Mouse (Mus musculus) liver, embryonic 14.5 days (tissue): ENCODE results near the gene Cdh13. TPM values are rescaled to one million over a fixed set of nuclear protein-coding genes. Genes with fewer than 3 reads are reported as not detected.

Experiments
- ATAC-seq: fragments of 200-750 bp; cut with Nextera tagmentation; 2 replicates; pipeline ENCODE4 v1.8.0; 2017; ENCODE audit warnings: moderate number of reproducible peaks, mild to moderate bottlenecking, moderate library complexity; ENCODE audit not compliant: insufficient read depth
- DNase-seq, 3 experiments: peaks; one replicate each; pipeline ENCODE4 v3.0.0-alpha.2; 2012 to 2013; ENCODE audit warnings: low read depth in 3 of 3, low spot score in 3 of 3
- H3K27ac ChIP-seq: fragments of 300-500 bp; sonication (generic); 2 replicates; pipeline ENCODE4 v1.5.1; 2014; ENCODE audit warnings: moderate library complexity, mild to moderate bottlenecking, control low read depth, inconsistent platforms
- H3K27me3 ChIP-seq: fragments of 300-500 bp; sonication (generic); 2 replicates; pipeline ENCODE4 v1.6.1; 2014; ENCODE audit warnings: mild to moderate bottlenecking, low read length, moderate library complexity; ENCODE audit not compliant: control insufficient read depth, insufficient read depth
- H3K36me3 ChIP-seq: fragments of 300-500 bp; sonication (generic); replicated peaks from 2 replicates; pipeline ENCODE4 v1.6.1; 2014; ENCODE audit warnings: low read depth; ENCODE audit not compliant: control insufficient read depth, insufficient read depth
- H3K4me1 ChIP-seq, 2 experiments: fragments of 200-500 bp in 1 of 2; fragments of 300-500 bp in 1 of 2; sonication (generic) in 1 of 2; replicated peaks; 2 replicates each; pipeline ENCODE4 v1.6.1; 2012 to 2014; ENCODE audit warnings: antibody characterized with exemption in 1 of 2, inconsistent platforms in 1 of 2, low read length in 1 of 2; ENCODE audit not compliant: control insufficient read depth in 2 of 2, insufficient read depth in 2 of 2
- H3K4me2 ChIP-seq: fragments of 300-500 bp; sonication (generic); 2 replicates; pipeline ENCODE4 v1.6.1; 2014; ENCODE audit warnings: low read depth, mild to moderate bottlenecking, control low read depth, moderate library complexity
- H3K4me3 ChIP-seq, 2 experiments: fragments of 200-500 bp in 1 of 2; fragments of 300-500 bp in 1 of 2; sonication (generic) in 1 of 2; 2 replicates each; pipeline ENCODE4 v1.5.1; 2012 to 2014; ENCODE audit warnings: low read depth in 2 of 2, low read length in 2 of 2, mild to moderate bottlenecking in 2 of 2, control low read depth in 1 of 2, inconsistent platforms in 1 of 2, moderate library complexity in 1 of 2; ENCODE audit not compliant: insufficient read depth in 1 of 2
- H3K9ac ChIP-seq: fragments of 300-500 bp; sonication (generic); replicated peaks from 2 replicates; pipeline ENCODE4 v1.6.1; 2014; ENCODE audit warnings: mild to moderate bottlenecking, control low read depth, moderate library complexity
- H3K9me3 ChIP-seq: fragments of 300-500 bp; sonication (generic); 2 replicates; pipeline ENCODE4 v1.6.1; 2016; ENCODE audit warnings: low read length, mixed read lengths; ENCODE audit not compliant: control insufficient read depth
- CTCF ChIP-seq: IDR thresholded peaks from 2 replicates; pipeline ENCODE4 v1.5.1; 2016; ENCODE audit warnings: antibody characterized with exemption, low read depth, control low read depth
- EP300 ChIP-seq: IDR thresholded peaks from 2 replicates; pipeline ENCODE4 v1.6.1; 2016; ENCODE audit warnings: antibody characterized with exemption, low read depth
- WGBS: fragments of 180-500 bp; shearing (Covaris S2); extraction: QIAGEN DNeasy Blood & Tissue Kit; methylation state at CpG from one replicate; pipeline ENCODE4 v1.1.7; 2014; ENCODE audit not compliant: insufficient replicate concordance; 5-methylcytosine and 5-hydroxymethylcytosine counted together
- polyA plus RNA-seq, 2 experiments: library from polyadenylated mRNA; depleted of rRNA in 1 of 2; stranded (reverse) in 1 of 2; unstranded in 1 of 2; fragments of >200 nt; fragmentation: Nextera tagmentation in 1 of 2; extraction: Ambion mirVana in 1 of 2; gene quantifications; 2 replicates each; pipeline versions ENCODE4 v1.2.1 to v1.2.3; 2012 to 2014

Gene Cdh13
- polyA plus RNA-seq, 2 experiments, result 0.15 to 0.43 TPM

- DNase-seq (no peak), ATAC-seq (no peak)
- Histone ChIP-seq H3K4me1 (no peaks in the 10 kb centered on the region), H3K4me3 (no peak overlapping the region), H3K27me3 (no peaks in the 10 kb centered on the region), H3K9me3 (no peaks in the 10 kb centered on the region; the same call in 1 of the 2 replicates), H3K4me2 (no peak overlapping the region), H3K9ac (no peak overlapping the region), H3K36me3 (no peaks in the 10 kb centered on the region), H3K27ac (no peak overlapping the region)
- WGBS, result 58% methylated on average over 8 of the region's 8 CpGs
- TF ChIP-seq EP300 (no peak), CTCF (no peak)
These were observed 844.3 kb downstream of the Cdh13 start for GRCm38 (mm10) chr8:119127841-119128240.

DNA sequence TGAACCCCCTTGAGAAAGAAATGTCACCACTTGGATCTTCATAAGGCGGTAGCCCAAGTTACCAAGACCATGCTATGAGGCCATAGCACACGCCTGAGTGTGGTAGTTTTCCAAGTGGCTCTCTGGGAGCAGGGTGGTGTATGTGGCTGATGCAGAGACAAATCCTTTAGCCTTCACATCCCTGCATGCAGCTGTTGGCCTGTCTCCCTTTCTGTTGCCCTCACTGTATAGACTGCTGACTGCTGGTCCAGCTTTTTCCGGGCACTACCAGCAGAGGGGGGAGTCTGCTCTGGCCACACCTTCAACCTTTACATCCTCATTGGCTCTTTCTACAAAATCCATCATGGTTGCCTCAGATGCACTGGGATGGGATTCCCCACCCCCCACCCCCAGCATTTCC is 844.7 kb downstream of the Cdh13 start:
- Histone ChIP-seq H3K4me2 (no peak overlapping the region), H3K27me3 (no peaks in the 10 kb centered on the region), H3K27ac (no peak overlapping the region), H3K4me3 (no peak overlapping the region), H3K9me3 (no peaks in the 10 kb centered on the region; the same call in 1 of the 2 replicates), H3K4me1 (no peaks in the 10 kb centered on the region), H3K9ac (no peak overlapping the region), H3K36me3 (no peaks in the 10 kb centered on the region)
- DNase-seq, result no peak
- TF ChIP-seq EP300 (no peak), CTCF (no peak)
- WGBS, result 66% methylated on average over 3 of the region's 3 CpGs
- no peak for ATAC-seq

GRCm38 (mm10) chr8:119156454-119156921 is 873.0 kb downstream of the Cdh13 start:
- Histone ChIP-seq H3K27ac (no peak overlapping the region), H3K4me1 (no peaks in the 10 kb centered on the region), H3K9ac (no peak overlapping the region), H3K4me2 (no peak overlapping the region), H3K4me3 (no peak overlapping the region), H3K9me3 (no peaks in the 10 kb centered on the region), H3K36me3 (no peaks in the 10 kb centered on the region), H3K27me3 (no peaks in the 10 kb centered on the region)
- DNase-seq (no peak), ATAC-seq (no peak)
- WGBS, result 47% methylated on average over 6 of the region's 6 CpGs
- TF ChIP-seq CTCF (no peak), EP300 (no peak)

- H3K36me3 ChIP-seq, result no peaks in the 10 kb centered on the region
- ATAC-seq (no peak), DNase-seq (no peak)
- H3K4me2 ChIP-seq, result no peak overlapping the region
- no peak overlapping the region for H3K27ac ChIP-seq
- H3K9ac ChIP-seq, result no peak overlapping the region
- no peak overlapping the region for H3K4me3 ChIP-seq
- TF ChIP-seq CTCF, result no peak
- H3K9me3 ChIP-seq, result no peaks in the 10 kb centered on the region
- WGBS, result 67% methylated on average over 5 of the region's 5 CpGs
- H3K4me1 ChIP-seq, result no peaks in the 10 kb centered on the region
- no peaks in the 10 kb centered on the region for H3K27me3 ChIP-seq
These were observed 875.1 kb downstream of the Cdh13 start for GRCm38 (mm10) chr8:119158628-119159027.

DNA sequence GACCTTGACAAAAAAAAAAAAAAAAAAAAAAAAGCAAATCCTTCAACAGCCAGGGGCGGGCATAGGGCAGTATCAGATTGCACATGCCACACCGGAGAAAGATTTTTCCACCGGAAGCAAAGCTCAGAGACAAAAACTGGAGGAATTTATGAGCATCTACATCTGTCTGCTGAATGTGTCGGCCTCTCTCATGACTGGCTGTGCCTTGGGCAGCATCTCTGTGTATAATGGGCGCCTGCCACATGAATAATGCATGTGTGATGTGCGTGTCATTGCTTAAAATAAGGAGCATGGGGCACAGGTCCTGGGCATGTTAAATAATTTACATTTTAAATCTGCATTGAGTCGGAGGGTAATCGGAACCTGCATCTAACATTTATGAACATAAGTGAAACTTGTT is 876.3 kb downstream of the Cdh13 start:
- Histone ChIP-seq H3K27ac (no peak overlapping the region), H3K4me1 (no peaks in the 10 kb centered on the region), H3K9ac (no peak overlapping the region), H3K27me3 (no peaks in the 10 kb centered on the region), H3K4me3 (no peak overlapping the region), H3K4me2 (no peak overlapping the region), H3K9me3 (no peaks in the 10 kb centered on the region), H3K36me3 (no peaks in the 10 kb centered on the region)
- 46% methylated on average over 8 of the region's 8 CpGs for WGBS
- TF ChIP-seq EP300, result no peak
- no peak for TF ChIP-seq CTCF
- DNase-seq (no peak), ATAC-seq (no peak)

DNA sequence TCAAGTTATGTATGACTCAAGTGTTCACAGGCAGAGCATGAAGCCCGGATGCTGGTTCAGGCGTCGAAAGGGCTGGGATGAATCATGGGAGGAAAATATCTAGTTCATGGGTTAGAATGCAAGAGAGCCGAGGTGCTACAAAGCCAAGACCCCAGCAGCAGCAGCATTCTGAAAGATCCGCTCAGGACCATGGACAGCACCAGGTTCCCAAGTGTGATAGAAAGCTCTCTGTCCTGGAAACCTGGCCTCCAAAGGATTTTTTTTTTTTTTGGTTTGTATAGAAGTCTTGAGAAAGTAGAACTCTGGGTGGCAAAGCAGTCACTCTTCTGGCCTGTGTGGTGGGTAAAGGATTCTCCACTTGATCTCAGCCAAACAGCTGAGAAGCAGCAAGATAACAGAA is 880.5 kb downstream of the Cdh13 start:
- DNase-seq (no peak), ATAC-seq (no peak)
- Histone ChIP-seq H3K9me3 (no peaks in the 10 kb centered on the region), H3K9ac (no peak overlapping the region), H3K27me3 (no peaks in the 10 kb centered on the region), H3K4me3 (no peak overlapping the region), H3K4me1 (no peaks in the 10 kb centered on the region), H3K27ac (no peak overlapping the region), H3K36me3 (no peaks in the 10 kb centered on the region), H3K4me2 (no peak overlapping the region)
- TF ChIP-seq EP300 (no peak), CTCF (no peak)
- WGBS, result 42% methylated on average over 5 of the region's 5 CpGs
